Mouse (Mus musculus): ENCODE measurements around the gene Eef2. TPM values are rescaled to one million over a fixed set of nuclear protein-coding genes. Genes with fewer than 3 reads are reported as not detected.

The Eef2 gene
- polyA plus RNA-seq, 1 experiment from 2014 or later = 504 TPM

DNA sequence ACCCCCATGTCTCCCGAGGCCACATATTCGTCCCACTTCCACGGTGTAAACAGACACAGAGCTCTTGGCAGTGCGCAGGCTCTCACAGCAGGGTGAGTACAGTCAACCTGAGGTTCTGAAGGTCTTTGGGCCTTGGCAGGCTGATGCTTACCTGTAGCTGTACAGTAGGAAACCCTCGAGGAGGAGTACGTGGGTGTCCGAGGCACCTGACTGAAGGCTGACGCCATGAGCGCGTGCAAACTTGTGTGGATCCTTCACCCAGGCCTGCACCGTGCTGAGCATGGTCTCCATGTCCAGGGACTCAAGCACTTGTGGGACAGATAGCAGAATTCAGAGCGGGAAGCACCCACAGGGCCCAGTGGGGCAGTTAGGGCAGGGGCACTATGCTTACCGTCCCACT lies 23.7 kb downstream of the Eef2 start:
- no peaks in the 10 kb centered on the region for H3K4me1 ChIP-seq (ENCODE audit: control insufficient read depth, insufficient read depth, low read length)
- H3K27me3 ChIP-seq (ENCODE audit: control insufficient read depth, insufficient read depth, low read length) = peaks cover 12% of the 10 kb centered on the region
- no peaks in the 10 kb centered on the region for H3K9me3 ChIP-seq (ENCODE audit: control insufficient read depth, low read length)
- H3K9ac ChIP-seq (ENCODE audit: low read length) = no peak overlapping the region
- no peaks in the 10 kb centered on the region for H3K36me3 ChIP-seq (ENCODE audit: control insufficient read depth, insufficient read depth, low read length)
- 83% methylated on average over 13 of the region's 13 CpGs for WGBS
- H3K27ac ChIP-seq (ENCODE audit: low read depth, low read length) = no peak overlapping the region
- DNase-seq (ENCODE audit: low spot score) = no peak
- no peak overlapping the region for H3K4me2 ChIP-seq (ENCODE audit: low read depth)
- H3K4me3 ChIP-seq (ENCODE audit: low read depth, low read length) = no peak overlapping the region
- no peak for ATAC-seq (ENCODE audit: insufficient read depth, low FRiP score, low TSS enrichment)

DNA sequence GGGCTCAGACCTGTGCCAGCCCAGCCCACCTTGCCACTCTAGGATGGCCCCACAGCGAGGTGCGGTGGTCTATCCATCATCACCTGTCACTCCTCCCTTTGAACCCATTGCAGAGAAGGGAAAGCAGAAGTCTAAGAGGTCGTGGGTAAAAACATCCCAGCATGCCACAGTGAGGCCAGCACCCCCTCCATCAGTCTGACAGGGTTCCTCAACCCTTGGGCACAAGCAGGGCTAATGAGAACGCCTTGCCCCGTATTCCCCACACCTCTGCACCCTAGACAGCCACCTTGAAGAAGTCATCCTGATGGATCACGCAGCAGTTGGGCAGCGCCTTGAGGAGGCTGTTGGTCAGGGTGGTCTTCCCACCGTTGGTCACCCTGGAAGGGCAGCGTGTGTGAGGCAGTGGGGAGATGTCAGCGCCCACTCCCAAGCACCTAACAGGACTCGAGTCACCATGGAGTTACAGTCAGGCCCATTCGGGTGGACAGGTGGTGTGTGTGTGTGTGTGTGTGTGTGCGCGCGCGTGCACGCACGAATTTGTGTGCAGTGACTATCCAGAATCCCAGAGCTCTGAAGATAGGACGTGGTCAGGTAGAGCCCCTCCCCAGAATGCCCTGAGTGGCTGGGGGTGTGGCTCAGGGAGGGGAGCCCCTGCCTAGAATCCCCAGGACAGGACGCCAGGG lies 24.3 kb downstream of the Eef2 start:
- no peak for ATAC-seq (ENCODE audit: insufficient read depth, low FRiP score, low TSS enrichment)
- Histone ChIP-seq H3K9ac (ENCODE audit: low read length) (no peak overlapping the region), H3K4me2 (ENCODE audit: low read depth) (no peak overlapping the region), H3K36me3 (ENCODE audit: control insufficient read depth, insufficient read depth, low read length) (no peaks in the 10 kb centered on the region), H3K4me1 (ENCODE audit: control insufficient read depth, insufficient read depth, low read length) (no peaks in the 10 kb centered on the region), H3K27me3 (ENCODE audit: control insufficient read depth, insufficient read depth, low read length) (peaks cover 8% of the 10 kb centered on the region), H3K4me3 (ENCODE audit: low read depth, low read length) (no peak overlapping the region), H3K9me3 (ENCODE audit: control insufficient read depth, low read length) (no peaks in the 10 kb centered on the region), H3K27ac (ENCODE audit: low read depth, low read length) (no peak overlapping the region)
- no peak for DNase-seq (ENCODE audit: low spot score)
- WGBS = 75% methylated on average over 20 of the region's 20 CpGs

DNA sequence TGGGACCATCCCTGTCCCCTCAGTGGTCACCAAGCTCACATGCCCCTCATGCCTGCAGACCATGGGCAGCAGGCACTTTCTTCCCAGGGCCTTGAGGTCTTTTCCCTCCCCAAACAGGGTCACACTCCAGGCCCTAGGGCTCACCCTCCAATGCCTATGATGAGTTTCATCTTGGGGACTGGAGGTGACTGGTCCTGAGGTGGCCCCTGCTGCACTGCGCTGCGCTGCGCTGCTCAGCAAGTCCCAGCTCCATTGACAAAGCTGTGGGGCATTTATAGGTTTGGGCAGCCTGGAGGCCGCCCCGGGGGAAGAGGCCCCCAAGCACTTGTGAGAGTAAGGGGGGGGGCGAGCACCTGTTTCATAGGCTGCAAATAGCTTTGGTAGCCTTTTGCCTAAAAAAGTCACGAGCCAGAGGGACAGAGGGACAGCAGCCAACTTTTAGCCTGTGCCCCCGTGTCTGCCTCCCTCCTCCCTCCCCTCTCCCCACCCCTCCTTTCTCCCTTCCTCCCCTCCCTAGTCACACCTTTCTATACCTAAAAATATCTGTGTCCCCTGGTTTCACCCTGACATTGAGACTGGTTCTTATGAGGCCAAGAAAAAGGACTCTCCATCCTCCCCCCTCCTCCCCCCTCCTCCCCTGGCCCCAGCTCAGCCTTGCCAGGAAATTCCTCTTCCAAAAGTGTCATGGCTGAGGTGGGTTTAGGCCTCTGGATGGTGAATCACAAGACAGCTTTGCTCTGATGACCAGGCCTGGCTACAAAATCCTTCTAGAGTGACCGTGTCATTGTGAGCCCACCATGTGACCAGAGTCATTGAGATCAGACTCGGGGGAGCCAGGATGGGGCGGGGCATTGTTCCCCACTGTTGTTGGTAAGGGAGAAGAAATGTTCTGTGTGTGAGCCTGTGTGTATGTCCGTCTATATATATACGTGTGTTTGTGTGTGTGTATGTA lies 25.7 kb downstream of the Eef2 start, which contains the start of gene Nmrk2:
Nmrk2 (minus strand) TSS at position 245 of the 952 bp plus-strand sequence.
- no peak within 1 kb of the TSS for H3K4me2 ChIP-seq (ENCODE audit: low read depth)
- 59% methylated on average over 13 of the region's 13 CpGs for WGBS
- ATAC-seq (ENCODE audit: insufficient read depth, low FRiP score, low TSS enrichment) = no peak
- H3K36me3 ChIP-seq (ENCODE audit: control insufficient read depth, insufficient read depth, low read length) = no peaks in the 10 kb centered on the region
- DNase-seq (ENCODE audit: low spot score) = no peak
- H3K9ac ChIP-seq (ENCODE audit: low read length) = no peak within 1 kb of the TSS
- H3K27ac ChIP-seq (ENCODE audit: low read depth, low read length) = no peak within 1 kb of the TSS
- no peak within 1 kb of the TSS for H3K4me3 ChIP-seq (ENCODE audit: low read depth, low read length)
- no peaks in the 10 kb centered on the region for H3K4me1 ChIP-seq (ENCODE audit: control insufficient read depth, insufficient read depth, low read length)
- no peaks in the 10 kb centered on the region for H3K27me3 ChIP-seq (ENCODE audit: control insufficient read depth, insufficient read depth, low read length)
- H3K9me3 ChIP-seq (ENCODE audit: control insufficient read depth, low read length) = no peaks in the 10 kb centered on the region

DNA sequence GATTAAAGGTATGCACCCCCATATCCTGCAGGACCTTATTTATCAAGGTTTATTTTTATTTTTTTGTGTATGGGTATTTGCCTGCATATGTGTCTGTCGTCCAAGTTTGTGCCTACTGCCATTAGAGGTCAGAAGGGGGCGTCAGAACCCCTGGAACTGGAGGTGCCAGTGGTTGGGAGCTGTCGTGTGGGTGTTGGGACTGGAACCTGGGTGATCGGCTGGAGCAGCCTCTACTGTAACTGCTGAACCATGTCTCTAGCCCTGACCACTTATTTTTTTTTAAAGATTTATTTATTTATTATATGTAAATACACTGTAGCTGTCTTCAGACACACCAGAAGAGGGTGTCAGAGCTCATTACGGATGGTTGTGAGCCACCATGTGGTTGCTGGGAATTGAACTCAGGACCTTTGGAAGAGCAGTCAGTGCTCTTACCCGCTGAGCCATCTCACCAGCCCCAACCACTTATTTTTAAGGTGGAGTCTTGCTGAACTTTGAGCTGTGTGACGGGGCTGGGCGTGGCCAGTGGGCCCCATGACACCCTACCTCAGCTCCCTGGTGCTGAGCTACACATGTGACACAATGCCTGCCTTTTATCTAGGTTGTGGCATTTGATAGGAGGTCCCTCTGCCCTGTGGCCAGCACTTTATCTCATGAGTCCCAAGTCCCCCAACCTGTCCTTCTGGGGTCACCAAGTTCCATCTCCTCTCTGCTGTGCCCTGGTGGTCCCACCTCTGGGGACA lies 26.7 kb downstream of the Eef2 start:
- no peak overlapping the region for H3K4me2 ChIP-seq (ENCODE audit: low read depth)
- H3K9me3 ChIP-seq (ENCODE audit: control insufficient read depth, low read length) = no peaks in the 10 kb centered on the region
- no peaks in the 10 kb centered on the region for H3K4me1 ChIP-seq (ENCODE audit: control insufficient read depth, insufficient read depth, low read length)
- ATAC-seq (ENCODE audit: insufficient read depth, low FRiP score, low TSS enrichment) (no peak), DNase-seq (ENCODE audit: low spot score) (no peak)
- H3K27me3 ChIP-seq (ENCODE audit: control insufficient read depth, insufficient read depth, low read length) = no peaks in the 10 kb centered on the region
- no peak overlapping the region for H3K4me3 ChIP-seq (ENCODE audit: low read depth, low read length)
- H3K9ac ChIP-seq (ENCODE audit: low read length) = no peak overlapping the region
- H3K27ac ChIP-seq (ENCODE audit: low read depth, low read length) = no peak overlapping the region
- WGBS = 73% methylated on average over 8 of the region's 8 CpGs
- no peaks in the 10 kb centered on the region for H3K36me3 ChIP-seq (ENCODE audit: control insufficient read depth, insufficient read depth, low read length)

DNA sequence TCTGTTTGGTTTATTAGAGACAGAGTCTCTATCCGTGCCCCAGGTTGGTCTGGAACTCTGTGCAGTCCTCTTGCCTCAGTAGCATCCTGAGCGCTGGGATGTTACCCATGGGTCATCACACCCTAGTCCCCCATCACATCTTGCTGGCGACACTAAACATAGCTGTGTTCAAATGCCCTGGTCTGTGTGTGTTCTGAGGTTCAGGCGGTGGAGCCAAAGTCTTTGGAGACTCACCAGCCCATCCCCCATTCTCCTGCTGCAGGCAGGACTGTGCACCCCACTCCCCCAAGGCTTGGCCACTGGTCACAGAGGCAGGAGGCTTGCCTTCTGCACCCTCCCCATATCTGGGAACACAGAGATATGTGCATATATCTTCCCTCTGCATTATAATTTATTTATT lies 27.7 kb downstream of the Eef2 start:
- no peaks in the 10 kb centered on the region for H3K9me3 ChIP-seq (ENCODE audit: control insufficient read depth, low read length)
- DNase-seq (ENCODE audit: low spot score) = no peak
- H3K4me1 ChIP-seq (ENCODE audit: control insufficient read depth, insufficient read depth, low read length) = no peaks in the 10 kb centered on the region
- ATAC-seq (ENCODE audit: insufficient read depth, low FRiP score, low TSS enrichment) = no peak
- no peaks in the 10 kb centered on the region for H3K27me3 ChIP-seq (ENCODE audit: control insufficient read depth, insufficient read depth, low read length)
- no peak overlapping the region for H3K9ac ChIP-seq (ENCODE audit: low read length)
- 64% methylated on average over 4 of the region's 4 CpGs for WGBS
- H3K36me3 ChIP-seq (ENCODE audit: control insufficient read depth, insufficient read depth, low read length) = no peaks in the 10 kb centered on the region
- no peak overlapping the region for H3K4me2 ChIP-seq (ENCODE audit: low read depth)
- no peak overlapping the region for H3K27ac ChIP-seq (ENCODE audit: low read depth, low read length)
- H3K4me3 ChIP-seq (ENCODE audit: low read depth, low read length) = no peak overlapping the region

DNA sequence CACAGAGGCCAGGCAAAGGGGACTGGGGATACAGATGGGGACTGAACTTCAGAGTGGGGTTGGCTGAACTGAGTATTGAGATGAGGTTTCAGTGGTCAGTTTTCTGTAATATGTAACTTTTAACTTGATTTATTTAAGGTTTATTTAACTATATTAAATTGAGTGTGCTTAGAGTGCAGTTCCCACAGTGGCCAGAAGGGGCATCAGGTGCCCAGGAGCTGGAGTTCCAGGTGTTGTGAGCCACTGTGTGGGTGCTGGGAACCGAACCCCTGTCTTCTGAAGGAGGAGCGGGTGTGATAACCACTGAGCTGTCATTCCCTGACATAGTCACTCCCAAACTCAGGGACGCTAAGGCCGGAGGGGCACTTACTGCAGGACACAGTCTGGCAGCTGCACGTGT lies 33.7 kb downstream of the Eef2 start:
- DNase-seq (ENCODE audit: low spot score) (no peak), ATAC-seq (ENCODE audit: insufficient read depth, low FRiP score, low TSS enrichment) (no peak)
- no peak overlapping the region for H3K27ac ChIP-seq (ENCODE audit: low read depth, low read length)
- no peaks in the 10 kb centered on the region for H3K4me1 ChIP-seq (ENCODE audit: control insufficient read depth, insufficient read depth, low read length)
- H3K4me3 ChIP-seq (ENCODE audit: low read depth, low read length) = no peak overlapping the region
- 96% methylated on average over 5 of the region's 5 CpGs for WGBS
- H3K36me3 ChIP-seq (ENCODE audit: control insufficient read depth, insufficient read depth, low read length) = peaks cover 6% of the 10 kb centered on the region
- H3K9ac ChIP-seq (ENCODE audit: low read length) = no peak overlapping the region
- no peaks in the 10 kb centered on the region for H3K27me3 ChIP-seq (ENCODE audit: control insufficient read depth, insufficient read depth, low read length)
- no peaks in the 10 kb centered on the region for H3K9me3 ChIP-seq (ENCODE audit: control insufficient read depth, low read length)
- no peak overlapping the region for H3K4me2 ChIP-seq (ENCODE audit: low read depth)

DNA sequence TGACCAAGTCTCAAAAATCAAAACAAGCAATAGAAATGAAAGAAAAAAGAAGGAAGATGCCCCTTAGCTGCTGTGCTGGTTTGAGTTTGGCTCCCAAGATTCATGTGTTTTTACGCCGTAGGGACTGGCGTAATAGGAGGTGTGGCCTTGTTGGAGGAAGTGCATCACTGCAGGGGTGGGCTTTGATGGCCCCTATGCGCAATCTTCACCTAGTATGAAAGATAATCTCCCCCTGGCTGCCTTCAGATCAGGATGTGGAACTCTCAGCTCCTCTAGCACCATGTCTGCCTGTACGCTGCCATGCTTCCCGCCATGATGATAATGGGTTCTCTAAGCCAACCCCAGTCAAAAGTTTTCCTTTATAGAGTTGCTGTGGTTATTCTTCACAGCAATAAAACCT lies 39.8 kb downstream of the Eef2 start:
- Histone ChIP-seq H3K4me2 (ENCODE audit: low read depth) (no peak overlapping the region), H3K27ac (ENCODE audit: low read depth, low read length) (no peak overlapping the region), H3K27me3 (ENCODE audit: control insufficient read depth, insufficient read depth, low read length) (no peaks in the 10 kb centered on the region), H3K9ac (ENCODE audit: low read length) (no peak overlapping the region), H3K4me3 (ENCODE audit: low read depth, low read length) (no peak overlapping the region), H3K9me3 (ENCODE audit: control insufficient read depth, low read length) (no peaks in the 10 kb centered on the region), H3K4me1 (ENCODE audit: control insufficient read depth, insufficient read depth, low read length) (no peaks in the 10 kb centered on the region), H3K36me3 (ENCODE audit: control insufficient read depth, insufficient read depth, low read length) (peaks cover 2% of the 10 kb centered on the region)
- ATAC-seq (ENCODE audit: insufficient read depth, low FRiP score, low TSS enrichment) (no peak), DNase-seq (ENCODE audit: low spot score) (no peak)
- 87% methylated on average over 6 of the region's 6 CpGs for WGBS

DNA sequence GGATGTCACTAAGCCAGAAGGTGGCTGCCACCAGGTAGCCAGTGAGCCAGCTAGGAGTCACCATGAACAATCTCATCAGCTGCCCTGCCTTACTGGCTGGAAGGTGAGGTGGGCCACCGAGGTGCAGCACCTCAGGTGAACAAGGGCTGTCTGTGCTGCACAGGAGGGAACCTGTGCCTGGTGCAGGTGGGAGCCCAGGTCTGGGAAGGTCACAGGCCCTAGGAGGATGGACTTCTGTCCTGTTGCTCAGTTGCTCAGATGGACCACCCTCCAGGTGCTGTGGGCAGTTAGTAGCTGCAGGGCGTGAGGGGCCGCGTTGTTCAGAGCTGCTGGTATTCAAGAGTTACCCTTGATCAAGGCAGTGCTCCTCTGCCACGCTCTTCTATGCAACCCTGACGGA lies 40.4 kb downstream of the Eef2 start:
- WGBS = 89% methylated on average over 6 of the region's 6 CpGs
- Histone ChIP-seq H3K27me3 (ENCODE audit: control insufficient read depth, insufficient read depth, low read length) (no peaks in the 10 kb centered on the region), H3K4me2 (ENCODE audit: low read depth) (no peak overlapping the region), H3K36me3 (ENCODE audit: control insufficient read depth, insufficient read depth, low read length) (peaks cover 2% of the 10 kb centered on the region), H3K9ac (ENCODE audit: low read length) (no peak overlapping the region), H3K9me3 (ENCODE audit: control insufficient read depth, low read length) (no peaks in the 10 kb centered on the region), H3K27ac (ENCODE audit: low read depth, low read length) (no peak overlapping the region), H3K4me3 (ENCODE audit: low read depth, low read length) (no peak overlapping the region), H3K4me1 (ENCODE audit: control insufficient read depth, insufficient read depth, low read length) (no peaks in the 10 kb centered on the region)
- ATAC-seq (ENCODE audit: insufficient read depth, low FRiP score, low TSS enrichment) (no peak), DNase-seq (ENCODE audit: low spot score) (no peak)
